Mouse (Mus musculus): ENCODE measurements around the gene Brinp1.

GRCm38 (mm10) chr4:68864668-68865067, 89.5 kb downstream of the Brinp1 start:
- TF ChIP-seq CTCF (IDR thresholded peaks at IDR 0.05; ENCODE audit: low read depth) (no peak), EP300 (IDR thresholded peaks at IDR 0.05; ENCODE audit: low read depth) (no peak)

Measured in liver, postnatal 0 days (tissue).